Mouse (Mus musculus): ENCODE measurements around the gene Adh6a. TPM values are rescaled to one million over a fixed set of nuclear protein-coding genes. Genes with fewer than 3 reads are reported as not detected.

Gene Adh6a
- total and polyA plus RNA-seq, 2 experiments: not detected

DNA sequence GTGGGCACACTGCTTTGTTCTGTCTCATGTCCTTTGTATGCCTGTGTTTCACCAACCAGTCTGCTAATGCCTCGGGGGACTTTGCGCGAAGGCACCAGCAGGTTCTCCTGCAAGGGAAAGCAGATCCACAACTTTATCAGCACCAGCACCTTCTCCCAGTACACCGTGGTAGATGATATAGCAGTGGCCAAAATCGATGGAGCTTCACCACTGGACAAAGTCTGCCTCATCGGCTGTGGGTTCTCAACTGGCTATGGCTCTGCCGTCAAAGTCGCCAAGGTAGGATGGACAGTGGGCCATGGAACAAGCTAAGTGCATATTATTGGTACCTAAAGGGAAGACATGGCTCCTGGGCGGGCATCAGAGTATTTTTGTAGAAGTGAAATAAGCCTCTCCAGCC is 30.5 kb upstream of the Adh6a start:
- peak overlapping the region; percentile 38 for H3K9ac ChIP-seq (ENCODE audit: low read depth, low read length)
- 0 out of 2 replicates have a peak, but pooled peaks have one; percentile 5 for TF ChIP-seq POLR2A (IDR thresholded peaks at IDR 0.05; ENCODE audit: extremely low read depth, insufficient read depth, low read length)
- no peak for TF ChIP-seq CTCF (IDR thresholded peaks at IDR 0.05; ENCODE audit: low read depth, low read length)
- H3K27me3 ChIP-seq (ENCODE audit: control insufficient read depth, insufficient read depth, low read length): no peaks in the 10 kb centered on the region
- peak; percentile 80 for DNase-seq (ENCODE audit: extremely low read depth, low read depth, low spot score)
- WGBS: 36% methylated on average over 9 of the region's 9 CpGs
- H3K27ac ChIP-seq (replicated peaks; ENCODE audit: insufficient read depth, low read depth, low read length): no peak overlapping the region
- H3K79me2 ChIP-seq (ENCODE audit: control insufficient read depth, insufficient read depth, low read length): no peaks in the 10 kb centered on the region
- peak overlapping the region; percentile 0; the same call in 1 of the 2 replicates for H3K4me3 ChIP-seq (ENCODE audit: insufficient read depth, low read depth, low read length)
- H3K36me3 ChIP-seq (ENCODE audit: control insufficient read depth, insufficient read depth, low read length): peaks cover 69% of the 10 kb centered on the region
- H3K4me1 ChIP-seq (ENCODE audit: control insufficient read depth, insufficient read depth, low read length): peaks cover 14% of the 10 kb centered on the region

DNA sequence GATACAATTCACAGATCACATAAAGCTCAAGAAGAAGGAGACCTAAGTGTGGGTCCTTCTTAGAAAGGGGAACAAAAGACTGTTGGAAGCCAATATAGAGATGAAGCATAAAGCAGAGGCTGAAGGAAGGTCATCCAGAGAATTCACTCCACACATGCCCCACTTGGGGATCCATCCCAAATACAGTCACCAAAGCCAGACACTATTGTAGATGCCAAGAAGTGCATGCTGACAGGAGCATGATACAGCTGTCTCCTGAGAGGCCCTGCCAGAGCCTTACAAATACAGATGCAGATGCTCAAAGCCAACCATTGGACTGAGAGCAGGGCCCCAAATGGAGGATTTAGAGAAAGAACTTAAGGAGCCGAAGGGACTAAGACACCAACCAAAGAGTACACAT is 29.3 kb upstream of the Adh6a start:
- no peak overlapping the region for H3K27ac ChIP-seq (replicated peaks; ENCODE audit: insufficient read depth, low read depth, low read length)
- peaks cover 14% of the 10 kb centered on the region for H3K4me1 ChIP-seq (ENCODE audit: control insufficient read depth, insufficient read depth, low read length)
- peak; percentile 35 for DNase-seq (ENCODE audit: extremely low read depth, low read depth, low spot score)
- no peak overlapping the region for H3K4me3 ChIP-seq (ENCODE audit: insufficient read depth, low read depth, low read length)
- H3K79me2 ChIP-seq (ENCODE audit: control insufficient read depth, insufficient read depth, low read length): no peaks in the 10 kb centered on the region
- H3K27me3 ChIP-seq (ENCODE audit: control insufficient read depth, insufficient read depth, low read length): no peaks in the 10 kb centered on the region
- H3K9ac ChIP-seq (ENCODE audit: low read depth, low read length): no peak overlapping the region
- WGBS: 69% methylated on average over 1 of the region's 1 CpGs
- TF ChIP-seq POLR2A (IDR thresholded peaks at IDR 0.05; ENCODE audit: extremely low read depth, insufficient read depth, low read length): no peak
- TF ChIP-seq CTCF (IDR thresholded peaks at IDR 0.05; ENCODE audit: low read depth, low read length): no peak
- peaks cover 78% of the 10 kb centered on the region for H3K36me3 ChIP-seq (ENCODE audit: control insufficient read depth, insufficient read depth, low read length)

DNA sequence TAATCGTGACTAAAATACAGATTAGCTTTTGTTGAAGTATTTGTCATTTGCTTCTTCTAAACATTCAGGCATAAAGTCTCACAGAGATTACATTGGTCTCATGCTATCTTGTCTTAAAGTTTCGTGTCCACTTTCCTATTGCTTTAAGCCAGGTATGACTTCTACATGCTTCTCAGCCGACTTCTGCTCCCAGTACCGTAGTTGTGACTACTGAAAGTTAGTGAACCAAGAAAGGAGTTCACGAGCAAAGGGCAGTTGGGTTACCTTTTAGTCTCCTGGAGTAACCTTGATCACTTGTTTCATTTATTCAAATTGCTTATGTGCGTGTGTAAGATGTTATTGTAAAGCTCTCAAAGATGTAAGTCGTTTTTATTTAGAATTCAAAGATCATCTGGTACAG is 27.1 kb upstream of the Adh6a start:
- Histone ChIP-seq H3K79me2 (ENCODE audit: control insufficient read depth, insufficient read depth, low read length) (no peaks in the 10 kb centered on the region), H3K36me3 (ENCODE audit: control insufficient read depth, insufficient read depth, low read length) (peaks cover 85% of the 10 kb centered on the region), H3K4me3 (ENCODE audit: insufficient read depth, low read depth, low read length) (no peak overlapping the region), H3K9ac (ENCODE audit: low read depth, low read length) (0 out of 2 replicates have a peak overlapping the region, but pooled peaks have one; percentile 25), H3K27ac (replicated peaks; ENCODE audit: insufficient read depth, low read depth, low read length) (peak overlapping the region; percentile 38; the same call in 1 of the 2 replicates), H3K27me3 (ENCODE audit: control insufficient read depth, insufficient read depth, low read length) (no peaks in the 10 kb centered on the region), H3K4me1 (ENCODE audit: control insufficient read depth, insufficient read depth, low read length) (peaks cover 11% of the 10 kb centered on the region)
- no peak for DNase-seq (ENCODE audit: extremely low read depth, low read depth, low spot score)
- WGBS: 53% methylated on average over 7 of the region's 7 CpGs
- TF ChIP-seq CTCF (IDR thresholded peaks at IDR 0.05; ENCODE audit: low read depth, low read length): no peak
- TF ChIP-seq POLR2A (IDR thresholded peaks at IDR 0.05; ENCODE audit: extremely low read depth, insufficient read depth, low read length): no peak

DNA sequence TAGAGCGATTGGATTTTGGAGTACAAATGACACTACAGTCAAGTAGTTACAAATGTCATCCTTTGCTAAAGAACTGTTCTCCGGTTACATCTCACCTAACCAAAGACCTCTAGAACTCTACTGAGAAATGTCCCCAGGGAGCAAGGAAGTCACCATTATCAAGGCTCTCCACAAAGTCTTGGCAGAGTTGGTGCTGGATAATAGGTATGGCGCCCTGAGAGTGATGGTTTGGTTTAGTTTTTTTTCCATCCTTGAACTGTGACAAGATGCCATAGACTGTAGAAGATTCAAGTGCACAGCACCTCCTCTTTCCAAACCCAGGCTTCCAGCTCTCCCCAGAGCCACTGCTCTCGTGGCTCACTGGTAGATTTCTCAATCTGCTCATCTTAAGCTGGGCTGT is 25.4 kb upstream of the Adh6a start:
- no peak for TF ChIP-seq CTCF (IDR thresholded peaks at IDR 0.05; ENCODE audit: low read depth, low read length)
- WGBS: 53% methylated on average over 4 of the region's 4 CpGs
- no peak for DNase-seq (ENCODE audit: extremely low read depth, low read depth, low spot score)

DNA sequence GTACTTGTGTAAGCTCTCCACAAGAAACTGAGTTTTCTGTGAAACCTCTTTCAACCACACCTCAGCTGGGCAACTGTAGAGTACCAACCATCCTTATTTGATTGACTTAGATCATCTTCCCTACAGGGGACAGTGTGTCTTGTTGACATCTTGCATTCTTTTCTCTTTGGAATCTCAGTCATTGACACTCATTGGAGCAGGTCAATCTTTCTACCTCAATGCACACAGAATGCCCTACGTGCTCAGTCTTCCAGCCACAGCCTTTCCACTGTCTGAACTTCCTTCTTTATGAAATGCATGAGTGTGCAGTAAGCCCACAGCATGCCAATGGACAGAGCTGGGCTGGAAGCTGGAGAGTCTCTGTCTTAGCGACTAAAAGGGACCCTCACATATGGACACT is 22.4 kb upstream of the Adh6a start:
- no peak for DNase-seq (ENCODE audit: extremely low read depth, low read depth, low spot score)
- Histone ChIP-seq H3K27ac (replicated peaks; ENCODE audit: insufficient read depth, low read depth, low read length) (no peak overlapping the region), H3K9ac (ENCODE audit: low read depth, low read length) (no peak overlapping the region), H3K79me2 (ENCODE audit: control insufficient read depth, insufficient read depth, low read length) (no peaks in the 10 kb centered on the region), H3K27me3 (ENCODE audit: control insufficient read depth, insufficient read depth, low read length) (no peaks in the 10 kb centered on the region), H3K4me3 (ENCODE audit: insufficient read depth, low read depth, low read length) (no peak overlapping the region), H3K4me1 (ENCODE audit: control insufficient read depth, insufficient read depth, low read length) (0 out of 2 replicates have a peak, but pooled peaks cover 3% of the 10 kb centered on the region), H3K36me3 (ENCODE audit: control insufficient read depth, insufficient read depth, low read length) (peaks cover 57% of the 10 kb centered on the region)
- WGBS: 74% methylated on average over 2 of the region's 2 CpGs
- TF ChIP-seq POLR2A (IDR thresholded peaks at IDR 0.05; ENCODE audit: extremely low read depth, insufficient read depth, low read length) (no peak), CTCF (IDR thresholded peaks at IDR 0.05; ENCODE audit: low read depth, low read length) (no peak)

More for the DNA sequence above, 25.4 kb upstream of the Adh6a start:
- Histone ChIP-seq H3K27ac (replicated peaks; ENCODE audit: insufficient read depth, low read depth, low read length) (no peak overlapping the region), H3K4me1 (ENCODE audit: control insufficient read depth, insufficient read depth, low read length) (peaks cover 6% of the 10 kb centered on the region; the same call in 1 of the 2 replicates), H3K36me3 (ENCODE audit: control insufficient read depth, insufficient read depth, low read length) (peaks cover 81% of the 10 kb centered on the region), H3K27me3 (ENCODE audit: control insufficient read depth, insufficient read depth, low read length) (no peaks in the 10 kb centered on the region), H3K4me3 (ENCODE audit: insufficient read depth, low read depth, low read length) (no peak overlapping the region), H3K9ac (ENCODE audit: low read depth, low read length) (no peak overlapping the region), H3K79me2 (ENCODE audit: control insufficient read depth, insufficient read depth, low read length) (no peaks in the 10 kb centered on the region)

DNA sequence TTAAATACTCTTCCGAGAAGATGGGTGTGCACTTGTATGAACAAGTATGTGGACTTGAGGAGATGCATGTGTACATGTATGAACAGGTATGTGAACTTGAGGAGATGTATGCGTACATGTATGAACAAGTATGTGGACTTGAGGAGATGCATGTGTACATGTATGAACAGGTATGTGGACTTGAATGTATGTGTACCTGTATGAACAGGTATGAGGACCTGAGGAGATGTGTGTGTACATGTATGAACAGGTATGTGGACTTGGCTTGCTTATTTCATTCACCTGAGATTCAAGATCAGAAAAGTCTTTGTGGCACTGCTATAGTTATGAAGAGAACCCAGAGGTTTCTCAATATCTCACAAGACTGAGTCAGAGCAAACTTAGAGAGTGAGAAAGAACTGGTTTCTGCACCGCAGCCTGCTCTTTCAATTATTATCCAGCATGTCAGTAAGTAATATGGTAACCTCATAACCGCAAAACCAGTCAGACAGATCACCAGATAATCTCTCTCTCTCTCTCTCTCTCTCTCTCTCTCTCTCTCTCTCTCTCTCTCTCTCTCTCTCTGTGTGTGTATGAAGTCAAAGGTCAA is 21.5 kb upstream of the Adh6a start:
- H3K27ac ChIP-seq (replicated peaks; ENCODE audit: insufficient read depth, low read depth, low read length): no peak overlapping the region; the same call in 1 of the 2 replicates
- no peaks in the 10 kb centered on the region for H3K27me3 ChIP-seq (ENCODE audit: control insufficient read depth, insufficient read depth, low read length)
- H3K79me2 ChIP-seq (ENCODE audit: control insufficient read depth, insufficient read depth, low read length): no peaks in the 10 kb centered on the region
- no peaks in the 10 kb centered on the region for H3K4me1 ChIP-seq (ENCODE audit: control insufficient read depth, insufficient read depth, low read length)
- H3K36me3 ChIP-seq (ENCODE audit: control insufficient read depth, insufficient read depth, low read length): peaks cover 47% of the 10 kb centered on the region
- no peak for TF ChIP-seq CTCF (IDR thresholded peaks at IDR 0.05; ENCODE audit: low read depth, low read length)
- no peak for TF ChIP-seq POLR2A (IDR thresholded peaks at IDR 0.05; ENCODE audit: extremely low read depth, insufficient read depth, low read length)
- no peak overlapping the region for H3K9ac ChIP-seq (ENCODE audit: low read depth, low read length)
- H3K4me3 ChIP-seq (ENCODE audit: insufficient read depth, low read depth, low read length): no peak overlapping the region
- WGBS: 54% methylated on average over 4 of the region's 4 CpGs
- DNase-seq (ENCODE audit: extremely low read depth, low read depth, low spot score): peak; percentile 67
